Mouse (Mus musculus) liver, embryonic 14.5 days (tissue): Measurements from ENCODE around the gene Zrsr1. TPM values are rescaled to one million over a fixed set of nuclear protein-coding genes. Genes with fewer than 3 reads are reported as not detected.

ENCODE experiments used
- ATAC-seq: fragments of 200-750 bp; cut with Nextera tagmentation; 2 replicates; pipeline ENCODE4 v1.8.0; 2017; ENCODE audit warnings: moderate number of reproducible peaks, mild to moderate bottlenecking, moderate library complexity; ENCODE audit not compliant: insufficient read depth
- DNase-seq, 3 experiments: peaks; one replicate each; pipeline ENCODE4 v3.0.0-alpha.2; 2012 to 2013; ENCODE audit warnings: low read depth in 3 of 3, low spot score in 3 of 3
- H3K27ac ChIP-seq: fragments of 300-500 bp; sonication (generic); 2 replicates; pipeline ENCODE4 v1.5.1; 2014; ENCODE audit warnings: moderate library complexity, mild to moderate bottlenecking, control low read depth, inconsistent platforms
- H3K27me3 ChIP-seq: fragments of 300-500 bp; sonication (generic); 2 replicates; pipeline ENCODE4 v1.6.1; 2014; ENCODE audit warnings: mild to moderate bottlenecking, low read length, moderate library complexity; ENCODE audit not compliant: control insufficient read depth, insufficient read depth
- H3K36me3 ChIP-seq: fragments of 300-500 bp; sonication (generic); replicated peaks from 2 replicates; pipeline ENCODE4 v1.6.1; 2014; ENCODE audit warnings: low read depth; ENCODE audit not compliant: control insufficient read depth, insufficient read depth
- H3K4me1 ChIP-seq, 2 experiments: fragments of 200-500 bp in 1 of 2; fragments of 300-500 bp in 1 of 2; sonication (generic) in 1 of 2; replicated peaks; 2 replicates each; pipeline ENCODE4 v1.6.1; 2012 to 2014; ENCODE audit warnings: antibody characterized with exemption in 1 of 2, inconsistent platforms in 1 of 2, low read length in 1 of 2; ENCODE audit not compliant: control insufficient read depth in 2 of 2, insufficient read depth in 2 of 2
- H3K4me2 ChIP-seq: fragments of 300-500 bp; sonication (generic); 2 replicates; pipeline ENCODE4 v1.6.1; 2014; ENCODE audit warnings: low read depth, mild to moderate bottlenecking, control low read depth, moderate library complexity
- H3K4me3 ChIP-seq, 2 experiments: fragments of 200-500 bp in 1 of 2; fragments of 300-500 bp in 1 of 2; sonication (generic) in 1 of 2; 2 replicates each; pipeline ENCODE4 v1.5.1; 2012 to 2014; ENCODE audit warnings: low read depth in 2 of 2, low read length in 2 of 2, mild to moderate bottlenecking in 2 of 2, control low read depth in 1 of 2, inconsistent platforms in 1 of 2, moderate library complexity in 1 of 2; ENCODE audit not compliant: insufficient read depth in 1 of 2
- H3K9ac ChIP-seq: fragments of 300-500 bp; sonication (generic); replicated peaks from 2 replicates; pipeline ENCODE4 v1.6.1; 2014; ENCODE audit warnings: mild to moderate bottlenecking, control low read depth, moderate library complexity
- H3K9me3 ChIP-seq: fragments of 300-500 bp; sonication (generic); 2 replicates; pipeline ENCODE4 v1.6.1; 2016; ENCODE audit warnings: low read length, mixed read lengths; ENCODE audit not compliant: control insufficient read depth
- CTCF ChIP-seq: IDR thresholded peaks from 2 replicates; pipeline ENCODE4 v1.5.1; 2016; ENCODE audit warnings: antibody characterized with exemption, low read depth, control low read depth
- EP300 ChIP-seq: IDR thresholded peaks from 2 replicates; pipeline ENCODE4 v1.6.1; 2016; ENCODE audit warnings: antibody characterized with exemption, low read depth
- WGBS: fragments of 180-500 bp; shearing (Covaris S2); extraction: QIAGEN DNeasy Blood & Tissue Kit; methylation state at CpG from one replicate; pipeline ENCODE4 v1.1.7; 2014; ENCODE audit not compliant: insufficient replicate concordance; 5-methylcytosine and 5-hydroxymethylcytosine counted together
- polyA plus RNA-seq, 2 experiments: library from polyadenylated mRNA; depleted of rRNA in 1 of 2; stranded (reverse) in 1 of 2; unstranded in 1 of 2; fragments of >200 nt; fragmentation: Nextera tagmentation in 1 of 2; extraction: Ambion mirVana in 1 of 2; gene quantifications; 2 replicates each; pipeline versions ENCODE4 v1.2.1 to v1.2.3; 2012 to 2014

Zrsr1 gene
- polyA plus RNA-seq, 2 experiments: 1.8 to 12.6 TPM

DNA sequence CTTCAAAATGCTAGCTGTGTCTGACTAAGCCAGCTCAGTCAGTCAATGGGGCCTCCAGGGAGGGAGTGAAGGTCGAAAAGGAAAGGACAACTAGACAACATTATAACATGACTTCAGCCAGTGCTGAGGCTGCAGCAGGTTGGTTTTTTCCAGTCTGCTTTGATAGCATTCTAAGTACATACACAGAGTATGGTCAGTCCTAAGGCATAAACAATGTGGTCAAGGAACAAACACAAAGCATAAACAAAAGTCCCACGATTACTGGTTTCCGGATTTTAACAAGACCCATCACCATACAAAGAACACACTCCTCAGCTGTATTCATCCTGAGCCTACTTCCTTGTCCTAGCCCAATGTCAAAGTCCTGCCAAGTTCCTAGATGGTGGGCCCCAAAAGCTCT lies 13.7 kb downstream of the Zrsr1 start:
- 59% methylated on average over 3 of the region's 3 CpGs for WGBS
- no peak for ATAC-seq
- no peaks in the 10 kb centered on the region for H3K9me3 ChIP-seq

DNA sequence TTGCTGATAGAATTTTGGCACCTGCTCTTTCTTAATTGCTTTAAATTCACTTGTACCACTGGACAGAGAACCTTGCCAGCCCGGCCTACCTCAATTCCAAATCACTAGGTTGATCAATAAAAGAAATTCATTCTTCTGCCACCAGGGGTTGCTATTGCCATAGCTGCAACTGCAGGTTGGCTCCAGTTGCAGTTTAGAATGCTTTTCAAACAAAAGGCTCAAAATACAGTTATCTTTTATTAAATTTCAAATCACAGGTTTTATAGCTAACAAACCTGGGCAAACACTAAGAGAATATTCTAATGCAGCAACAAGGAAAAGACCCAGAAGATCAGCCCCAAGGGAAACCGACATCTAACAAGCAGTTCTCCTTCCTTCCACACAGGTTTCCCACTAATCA lies 15.6 kb downstream of the Zrsr1 start:
- no peaks in the 10 kb centered on the region for H3K9me3 ChIP-seq
- no peak overlapping the region for H3K27ac ChIP-seq
- H3K36me3 ChIP-seq: no peaks in the 10 kb centered on the region
- H3K4me3 ChIP-seq: no peak overlapping the region
- 43% methylated on average over 2 of the region's 2 CpGs for WGBS
- H3K4me2 ChIP-seq: no peak overlapping the region
- peak in 2 of 3 experiments; percentile 47 to 61 for DNase-seq
- no peaks in the 10 kb centered on the region for H3K27me3 ChIP-seq
- no peak overlapping the region for H3K9ac ChIP-seq
- peaks cover 4 to 13% of the 10 kb centered on the region in 2 experiments for H3K4me1 ChIP-seq
- ATAC-seq: no peak
- TF ChIP-seq EP300 (no peak), CTCF (peak; percentile 83)

More for the DNA sequence above, 13.7 kb downstream of the Zrsr1 start:
- Histone ChIP-seq H3K27ac (no peak overlapping the region), H3K4me3 (no peak overlapping the region), H3K4me2 (no peak overlapping the region), H3K36me3 (no peaks in the 10 kb centered on the region), H3K9ac (no peak overlapping the region), H3K27me3 (no peaks in the 10 kb centered on the region), H3K4me1 (peaks cover 7 to 9% of the 10 kb centered on the region in 2 experiments)
- TF ChIP-seq EP300: no peak
- no peak for TF ChIP-seq CTCF
- no peak for DNase-seq

DNA sequence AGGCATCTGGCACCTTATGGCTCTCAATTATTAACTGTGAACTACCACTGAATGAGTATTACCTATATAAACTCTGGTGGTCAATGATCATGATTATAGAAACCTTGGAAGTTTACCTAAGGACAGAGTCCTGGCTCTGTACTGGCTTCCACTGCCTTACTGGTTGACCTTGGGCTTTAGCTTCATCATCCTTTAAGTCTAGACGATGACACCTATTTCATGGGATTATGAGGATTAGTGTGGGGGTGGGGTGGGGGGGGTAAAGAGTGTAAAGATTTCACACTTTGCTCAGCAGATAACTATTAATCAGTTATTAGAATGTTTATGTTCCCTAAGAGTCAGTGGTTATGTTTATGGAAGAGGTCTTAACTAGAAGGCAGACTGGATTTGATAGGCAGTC lies 18.0 kb downstream of the Zrsr1 start:
- H3K27ac ChIP-seq: peak overlapping the region; percentile 47
- H3K27me3 ChIP-seq: no peaks in the 10 kb centered on the region
- TF ChIP-seq CTCF (no peak), EP300 (no peak)
- peak overlapping the region; percentile 65 to 71; a peak in 3 of 4 replicates for H3K4me3 ChIP-seq
- peaks cover 14% of the 10 kb centered on the region for H3K36me3 ChIP-seq
- peak overlapping the region; percentile 61 for H3K9ac ChIP-seq
- peaks cover 4 to 11% of the 10 kb centered on the region in 2 experiments for H3K4me1 ChIP-seq
- peak overlapping the region; percentile 67 for H3K4me2 ChIP-seq
- WGBS: 61% methylated on average over 1 of the region's 1 CpGs
- no peaks in the 10 kb centered on the region for H3K9me3 ChIP-seq
- ATAC-seq: no peak
- DNase-seq: no peak

- Histone ChIP-seq H3K9me3 (no peaks in the 10 kb centered on the region), H3K9ac (peak within 1 kb of the TSS; percentile 76), H3K4me3 (peak within 1 kb of the TSS; percentile 65 to 71), H3K27ac (peak within 1 kb of the TSS; percentile 47), H3K4me1 (peaks cover 4 to 11% of the 10 kb centered on the region in 2 experiments), H3K4me2 (peak within 1 kb of the TSS; percentile 80), H3K36me3 (peaks cover 22% of the 10 kb centered on the region), H3K27me3 (no peaks in the 10 kb centered on the region)
- TF ChIP-seq EP300 (0 out of 2 replicates have a peak, but pooled peaks have one; percentile 45), CTCF (no peak)
- peak; percentile 78 to 82 (median 80) for DNase-seq
- under 1% methylated on average over 66 of the region's 66 CpGs for WGBS
- ATAC-seq: peak; percentile 98
Observed at GRCm38 (mm10) chr11:22990393-22991126, 18.8 kb downstream of the Zrsr1 start, which contains the start of gene Cct4. TSS of gene Cct4 (plus strand) at chr11:22990519.

DNA sequence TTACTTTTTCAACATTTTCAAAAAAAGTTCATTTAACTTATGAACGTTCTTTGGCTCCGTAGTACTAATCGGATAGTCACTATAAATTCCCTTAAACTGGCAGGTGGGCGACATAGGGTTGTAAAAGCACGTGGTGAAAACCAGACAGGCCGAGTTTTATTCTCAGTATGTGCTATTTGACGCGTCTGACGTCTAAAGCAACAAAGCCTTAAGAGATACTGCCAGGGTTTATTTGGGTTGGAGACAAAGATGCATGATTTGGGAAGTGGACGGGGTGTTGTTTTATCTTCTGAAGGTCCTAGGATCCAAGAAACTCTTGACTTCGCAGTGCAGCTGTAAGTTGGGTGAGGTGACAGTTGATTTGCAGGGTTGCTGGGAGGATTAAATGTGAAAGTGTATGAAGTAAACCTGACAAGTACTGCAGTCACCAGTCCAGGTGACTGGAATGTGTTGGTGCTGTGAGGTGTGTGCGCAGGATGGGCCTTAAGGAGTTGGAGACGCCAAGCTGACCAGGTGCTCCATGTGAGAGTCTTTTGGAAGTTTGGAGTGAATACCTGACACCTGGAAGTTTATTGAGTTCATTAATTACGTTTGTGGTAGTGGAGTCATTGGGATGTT lies 19.5 kb downstream of the Zrsr1 start:
- H3K9me3 ChIP-seq: no peaks in the 10 kb centered on the region
- H3K36me3 ChIP-seq: peaks cover 27% of the 10 kb centered on the region
- DNase-seq (no peak), ATAC-seq (no peak)
- H3K4me1 ChIP-seq: peaks cover 4 to 11% of the 10 kb centered on the region in 2 experiments
- WGBS: 5% methylated on average over 14 of the region's 14 CpGs
- no peaks in the 10 kb centered on the region for H3K27me3 ChIP-seq
- peak overlapping the region; percentile 65 to 71 for H3K4me3 ChIP-seq
- H3K4me2 ChIP-seq: peak overlapping the region; percentile 80
- peak overlapping the region; percentile 76 for H3K9ac ChIP-seq
- TF ChIP-seq EP300 (no peak), CTCF (no peak)
- H3K27ac ChIP-seq: peak overlapping the region; percentile 1
